Mouse (Mus musculus) limb, embryonic 10.5 days (tissue): ENCODE results near the gene Trmt10b. TPM values are rescaled to one million over a fixed set of nuclear protein-coding genes. Genes with fewer than 3 reads are reported as not detected.

Experiments used
- DNase-seq: peaks from one replicate; pipeline ENCODE4 v3.0.0-alpha.2; 2017; ENCODE audit warnings: low spot score
- H3K27ac ChIP-seq: fragments of 300-500 bp; sonication (generic); 2 replicates; pipeline ENCODE4 v1.5.1; 2016; ENCODE audit warnings: mild to moderate bottlenecking
- H3K27me3 ChIP-seq: fragments of 300-500 bp; sonication (generic); 2 replicates; pipeline ENCODE4 v1.6.1; 2016; ENCODE audit warnings: low read depth, mild to moderate bottlenecking; ENCODE audit not compliant: poor library complexity, severe bottlenecking
- H3K36me3 ChIP-seq: fragments of 300-500 bp; sonication (generic); 2 replicates; pipeline ENCODE4 v1.6.1; 2016; ENCODE audit warnings: mild to moderate bottlenecking, moderate library complexity
- H3K4me1 ChIP-seq: fragments of 300-500 bp; sonication (generic); 2 replicates; pipeline ENCODE4 v1.6.1; 2016
- H3K4me3 ChIP-seq: fragments of 300-500 bp; sonication (generic); 2 replicates; pipeline ENCODE4 v1.5.1; 2016; ENCODE audit warnings: mild to moderate bottlenecking, moderate library complexity
- H3K9me3 ChIP-seq: fragments of 300-500 bp; sonication (generic); replicated peaks from 2 replicates; pipeline ENCODE4 v1.6.1; 2016; ENCODE audit warnings: mild to moderate bottlenecking
- WGBS: fragments of 180-500 bp; shearing (Covaris S2); methylation state at CpG from one replicate; pipeline ENCODE4 v1.1.7; 2016; 5-methylcytosine and 5-hydroxymethylcytosine counted together
- polyA plus RNA-seq: library from polyadenylated mRNA; unstranded; fragments of >200 nt; fragmentation: Nextera tagmentation; extraction: Ambion mirVana; gene quantifications from 2 replicates; pipeline ENCODE4 v1.2.1, GENCODE M21; 2016

Trmt10b gene
- polyA plus RNA-seq, 1 experiment from 2014 or later = 17.8 TPM

- 81% methylated on average over 5 of the region's 5 CpGs for WGBS
- no peak overlapping the region for H3K4me3 ChIP-seq
- H3K4me1 ChIP-seq = peaks cover 9% of the 10 kb centered on the region
- no peak overlapping the region for H3K27ac ChIP-seq
- DNase-seq = no peak
- 0 out of 2 replicates have a peak, but pooled peaks cover 4% of the 10 kb centered on the region for H3K27me3 ChIP-seq
- H3K36me3 ChIP-seq = no peaks in the 10 kb centered on the region
- H3K9me3 ChIP-seq = no peaks in the 10 kb centered on the region
Measured at GRCm38 (mm10) chr4:45287906-45288305, 9.0 kb upstream of the Trmt10b start.

GRCm38 (mm10) chr4:45305536-45305935, 8.6 kb downstream of the Trmt10b start:
- no peaks in the 10 kb centered on the region for H3K27me3 ChIP-seq
- H3K9me3 ChIP-seq = no peaks in the 10 kb centered on the region
- H3K36me3 ChIP-seq = peaks cover 74% of the 10 kb centered on the region
- no peak overlapping the region for H3K4me3 ChIP-seq
- no peak for DNase-seq
- 95% methylated on average over 14 of the region's 14 CpGs for WGBS
- no peaks in the 10 kb centered on the region for H3K4me1 ChIP-seq
- H3K27ac ChIP-seq = no peak overlapping the region

GRCm38 (mm10) chr4:45308046-45308445, 11.1 kb downstream of the Trmt10b start:
- peaks cover 71% of the 10 kb centered on the region for H3K36me3 ChIP-seq
- peak; percentile 40 for DNase-seq
- no peak overlapping the region for H3K4me3 ChIP-seq
- no peaks in the 10 kb centered on the region for H3K27me3 ChIP-seq
- H3K27ac ChIP-seq = no peak overlapping the region
- WGBS = 49% methylated on average over 11 of the region's 11 CpGs
- no peaks in the 10 kb centered on the region for H3K9me3 ChIP-seq
- H3K4me1 ChIP-seq = no peaks in the 10 kb centered on the region

GRCm38 (mm10) chr4:45308606-45309005, 11.7 kb downstream of the Trmt10b start:
- 89% methylated on average over 6 of the region's 6 CpGs for WGBS
- Histone ChIP-seq H3K4me1 (no peaks in the 10 kb centered on the region), H3K27me3 (no peaks in the 10 kb centered on the region), H3K36me3 (peaks cover 70% of the 10 kb centered on the region), H3K4me3 (no peak overlapping the region), H3K9me3 (no peaks in the 10 kb centered on the region), H3K27ac (no peak overlapping the region)
- no peak for DNase-seq

GRCm38 (mm10) chr4:45311056-45311455, 14.1 kb downstream of the Trmt10b start:
- no peaks in the 10 kb centered on the region for H3K27me3 ChIP-seq
- DNase-seq = no peak
- H3K4me1 ChIP-seq = no peaks in the 10 kb centered on the region
- no peak overlapping the region for H3K27ac ChIP-seq
- peaks cover 68% of the 10 kb centered on the region for H3K36me3 ChIP-seq
- no peaks in the 10 kb centered on the region for H3K9me3 ChIP-seq
- H3K4me3 ChIP-seq = no peak overlapping the region
- WGBS = 100% methylated on average over 2 of the region's 2 CpGs

GRCm38 (mm10) chr4:45320159-45320816, 23.4 kb downstream of the Trmt10b start:
- peaks cover 10% of the 10 kb centered on the region for H3K4me1 ChIP-seq
- peaks cover 18% of the 10 kb centered on the region for H3K27me3 ChIP-seq
- H3K36me3 ChIP-seq = peaks cover 38% of the 10 kb centered on the region
- peak overlapping the region; percentile 95 for H3K27ac ChIP-seq
- peak; percentile 91 for DNase-seq
- H3K4me3 ChIP-seq = peak overlapping the region; percentile 88
- no peaks in the 10 kb centered on the region for H3K9me3 ChIP-seq
- under 1% methylated on average over 56 of the region's 56 CpGs for WGBS

- Histone ChIP-seq H3K4me1 (peaks cover 3% of the 10 kb centered on the region), H3K36me3 (no peaks in the 10 kb centered on the region), H3K27ac (no peak overlapping the region), H3K4me3 (no peak overlapping the region), H3K27me3 (0 out of 2 replicates have a peak, but pooled peaks cover 4% of the 10 kb centered on the region), H3K9me3 (no peaks in the 10 kb centered on the region)
- DNase-seq = no peak
- 94% methylated on average over 7 of the region's 7 CpGs for WGBS
Measured at GRCm38 (mm10) chr4:45331139-45331538, 34.2 kb downstream of the Trmt10b start.

- WGBS = 80% methylated on average over 3 of the region's 3 CpGs
- Histone ChIP-seq H3K4me1 (peaks cover 4% of the 10 kb centered on the region), H3K9me3 (no peaks in the 10 kb centered on the region), H3K4me3 (no peak overlapping the region), H3K27me3 (0 out of 2 replicates have a peak, but pooled peaks cover 4% of the 10 kb centered on the region), H3K36me3 (no peaks in the 10 kb centered on the region), H3K27ac (no peak overlapping the region)
- DNase-seq = no peak
Measured at GRCm38 (mm10) chr4:45332466-45332865, 35.5 kb downstream of the Trmt10b start.

GRCm38 (mm10) chr4:45341226-45341625, 44.3 kb downstream of the Trmt10b start:
- Histone ChIP-seq H3K4me3 (peak overlapping the region; percentile 94), H3K27me3 (no peaks in the 10 kb centered on the region), H3K36me3 (peaks cover 19% of the 10 kb centered on the region), H3K9me3 (no peaks in the 10 kb centered on the region), H3K4me1 (peaks cover 23% of the 10 kb centered on the region), H3K27ac (peak overlapping the region; percentile 95)
- WGBS = 65% methylated on average over 9 of the region's 9 CpGs
- DNase-seq = no peak

- peaks cover 23% of the 10 kb centered on the region for H3K36me3 ChIP-seq
- H3K9me3 ChIP-seq = no peaks in the 10 kb centered on the region
- no peaks in the 10 kb centered on the region for H3K27me3 ChIP-seq
- H3K4me1 ChIP-seq = peaks cover 23% of the 10 kb centered on the region
- 2% methylated on average over 42 of the region's 42 CpGs for WGBS
- H3K4me3 ChIP-seq = peak within 1 kb of the TSS; percentile 94
- DNase-seq = peak; percentile 98
- H3K27ac ChIP-seq = peak within 1 kb of the TSS; percentile 95
Measured at GRCm38 (mm10) chr4:45341669-45342249, 44.8 kb downstream of the Trmt10b start, which contains the start of gene Dcaf10. Gene Dcaf10, plus strand, starts transcription at chr4:45342101.

GRCm38 (mm10) chr4:45342286-45343155, 45.6 kb downstream of the Trmt10b start, which contains the start of gene Exosc3:
Gene Exosc3, minus strand, starts transcription at chr4:45342732.
- DNase-seq = no peak
- peaks cover 31% of the 10 kb centered on the region for H3K36me3 ChIP-seq
- under 1% methylated on average over 76 of the region's 76 CpGs for WGBS
- H3K27ac ChIP-seq = peak within 1 kb of the TSS; percentile 95
- peaks cover 23% of the 10 kb centered on the region for H3K4me1 ChIP-seq
- H3K9me3 ChIP-seq = no peaks in the 10 kb centered on the region
- no peaks in the 10 kb centered on the region for H3K27me3 ChIP-seq
- H3K4me3 ChIP-seq = peak within 1 kb of the TSS; percentile 94

GRCm38 (mm10) chr4:45356653-45357052, 59.7 kb downstream of the Trmt10b start:
- Histone ChIP-seq H3K27me3 (no peaks in the 10 kb centered on the region), H3K36me3 (peaks cover 52% of the 10 kb centered on the region), H3K27ac (no peak overlapping the region), H3K4me1 (no peaks in the 10 kb centered on the region), H3K9me3 (no peaks in the 10 kb centered on the region), H3K4me3 (no peak overlapping the region)
- 89% methylated on average over 3 of the region's 3 CpGs for WGBS
- DNase-seq = no peak
